Mouse (Mus musculus): ENCODE measurements around the gene Cks1b. TPM values are rescaled to one million over a fixed set of nuclear protein-coding genes. Genes with fewer than 3 reads are reported as not detected.

Cks1b gene
- polyA plus RNA-seq, 1 experiment from 2014 or later, result 495 TPM

DNA sequence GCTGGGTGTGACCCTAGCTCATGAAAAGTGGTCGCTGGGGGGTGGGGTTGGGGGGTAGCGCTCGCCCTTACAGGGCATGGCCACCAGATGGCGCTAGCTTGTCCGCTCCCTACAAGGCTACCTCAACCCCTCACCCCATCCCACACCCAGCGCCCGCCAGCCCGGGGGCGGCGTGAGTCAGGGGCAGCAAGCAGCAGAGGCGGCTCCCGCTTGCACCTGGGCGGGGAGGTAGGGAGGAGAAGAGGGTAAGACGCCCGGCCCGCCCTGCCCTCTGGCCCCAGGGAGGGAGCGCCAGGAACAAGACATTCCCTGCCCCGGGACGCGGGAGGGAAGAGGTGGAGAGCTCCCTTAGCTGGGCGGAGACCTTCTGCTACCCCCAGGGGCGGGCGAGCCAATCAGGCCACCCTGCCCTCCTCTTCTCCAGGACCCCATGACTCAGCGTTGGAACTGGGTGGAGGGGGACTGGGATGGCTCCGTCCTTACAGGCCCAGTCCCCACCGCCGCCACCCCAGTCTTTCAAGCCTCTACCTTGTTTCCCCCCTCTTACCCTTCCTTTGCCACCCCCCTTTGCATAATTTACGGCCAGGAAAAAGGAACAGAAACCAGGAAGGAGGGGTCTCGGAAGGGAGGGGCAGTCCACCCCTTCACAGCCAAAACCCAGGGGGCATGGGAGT lies 39.7 kb downstream of the Cks1b start:
- peak; percentile 89 for ATAC-seq (replicated peaks; ENCODE audit: low FRiP score)
- peak; percentile 94 for DNase-seq (ENCODE audit: low spot score)
- Histone ChIP-seq H3K9ac (ENCODE audit: low read length) (peak overlapping the region; percentile 73), H3K4me3 (ENCODE audit: low read depth, low read length) (peak overlapping the region; percentile 52), H3K27me3 (ENCODE audit: control insufficient read depth, insufficient read depth, low read length) (no peaks in the 10 kb centered on the region), H3K4me1 (replicated peaks; ENCODE audit: control insufficient read depth, insufficient read depth, low read length) (peaks cover 4% of the 10 kb centered on the region), H3K4me2 (ENCODE audit: low read depth, low read length, severe bottlenecking) (peak overlapping the region; percentile 86), H3K27ac (ENCODE audit: low read depth, low read length) (no peak overlapping the region), H3K9me3 (ENCODE audit: control insufficient read depth, low read length) (no peaks in the 10 kb centered on the region), H3K36me3 (ENCODE audit: control insufficient read depth, insufficient read depth, low read length) (no peaks in the 10 kb centered on the region)
- under 1% methylated on average over 26 of the region's 29 CpGs for WGBS

DNA sequence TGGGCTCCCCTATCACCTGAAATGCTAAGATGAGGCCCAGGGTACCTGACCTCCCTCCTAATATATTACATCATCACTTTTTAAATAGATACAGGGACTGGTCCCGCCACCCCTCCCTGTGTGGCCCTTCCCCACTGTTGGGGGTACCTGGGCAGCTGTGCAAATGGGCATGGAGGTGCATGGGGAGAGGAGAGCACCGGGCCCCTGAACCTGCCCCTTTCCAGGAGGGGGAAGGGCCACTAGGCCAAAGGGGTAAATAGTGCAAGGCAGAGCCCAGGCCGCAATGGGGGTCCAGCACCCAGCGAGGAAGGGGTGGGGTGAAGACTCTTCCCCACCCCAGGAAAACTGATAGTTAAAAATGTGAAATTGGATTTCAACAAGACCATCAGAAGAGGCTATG lies 40.4 kb downstream of the Cks1b start:
- Histone ChIP-seq H3K9me3 (ENCODE audit: control insufficient read depth, low read length) (no peaks in the 10 kb centered on the region), H3K27me3 (ENCODE audit: control insufficient read depth, insufficient read depth, low read length) (no peaks in the 10 kb centered on the region), H3K4me3 (ENCODE audit: low read depth, low read length) (peak overlapping the region; percentile 52; the same call in 1 of the 2 replicates), H3K9ac (ENCODE audit: low read length) (no peak overlapping the region; the same call in 1 of the 2 replicates), H3K36me3 (ENCODE audit: control insufficient read depth, insufficient read depth, low read length) (no peaks in the 10 kb centered on the region), H3K27ac (ENCODE audit: low read depth, low read length) (no peak overlapping the region), H3K4me2 (ENCODE audit: low read depth, low read length, severe bottlenecking) (no peak overlapping the region; the same call in 1 of the 2 replicates), H3K4me1 (replicated peaks; ENCODE audit: control insufficient read depth, insufficient read depth, low read length) (peaks cover 4% of the 10 kb centered on the region)
- DNase-seq (ENCODE audit: low spot score) (no peak), ATAC-seq (replicated peaks; ENCODE audit: low FRiP score) (peak; percentile 40; the same call in 1 of the 2 replicates)
- WGBS, result 66% methylated on average over 4 of the region's 4 CpGs

DNA sequence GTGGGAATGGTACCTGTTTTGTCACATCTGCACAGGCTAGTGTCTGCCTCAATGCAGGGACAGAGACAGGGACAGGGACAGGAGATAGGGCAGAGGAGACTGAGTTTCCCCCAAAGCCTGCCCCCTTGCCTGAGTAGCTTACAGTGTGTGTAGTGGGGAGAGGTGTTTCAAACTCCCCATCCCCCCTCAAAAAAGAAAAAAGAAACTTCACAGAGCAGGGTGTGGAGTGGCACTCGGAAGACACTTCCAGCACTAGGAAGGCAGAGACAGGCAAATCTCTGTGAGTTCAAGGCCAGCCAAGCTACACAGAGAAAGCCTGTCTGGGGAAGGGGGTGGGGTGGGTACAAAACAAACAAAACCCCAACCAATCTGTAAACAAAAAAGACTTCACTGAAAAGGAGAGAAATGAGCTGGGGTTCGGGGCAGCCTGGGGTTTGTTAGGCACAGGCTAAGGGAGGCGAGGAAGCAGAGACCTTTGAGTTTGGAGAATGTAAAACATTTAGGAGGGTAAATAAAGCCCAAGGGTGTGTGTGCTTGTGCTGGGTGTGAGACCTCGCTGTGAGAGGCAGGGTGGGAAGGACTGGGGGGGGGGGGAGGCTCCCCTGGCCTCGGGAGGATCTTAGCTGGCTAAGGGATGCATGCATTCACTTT lies 44.5 kb downstream of the Cks1b start:
- no peaks in the 10 kb centered on the region for H3K36me3 ChIP-seq (ENCODE audit: control insufficient read depth, insufficient read depth, low read length)
- no peak overlapping the region for H3K27ac ChIP-seq (ENCODE audit: low read depth, low read length)
- H3K9ac ChIP-seq (ENCODE audit: low read length), result no peak overlapping the region
- peaks cover 2% of the 10 kb centered on the region for H3K4me1 ChIP-seq (replicated peaks; ENCODE audit: control insufficient read depth, insufficient read depth, low read length)
- H3K4me3 ChIP-seq (ENCODE audit: low read depth, low read length), result no peak overlapping the region
- no peaks in the 10 kb centered on the region for H3K27me3 ChIP-seq (ENCODE audit: control insufficient read depth, insufficient read depth, low read length)
- H3K4me2 ChIP-seq (ENCODE audit: low read depth, low read length, severe bottlenecking), result no peak overlapping the region
- DNase-seq (ENCODE audit: low spot score) (no peak), ATAC-seq (replicated peaks; ENCODE audit: low FRiP score) (no peak)
- WGBS, result 48% methylated on average over 5 of the region's 5 CpGs
- H3K9me3 ChIP-seq (ENCODE audit: control insufficient read depth, low read length), result no peaks in the 10 kb centered on the region

DNA sequence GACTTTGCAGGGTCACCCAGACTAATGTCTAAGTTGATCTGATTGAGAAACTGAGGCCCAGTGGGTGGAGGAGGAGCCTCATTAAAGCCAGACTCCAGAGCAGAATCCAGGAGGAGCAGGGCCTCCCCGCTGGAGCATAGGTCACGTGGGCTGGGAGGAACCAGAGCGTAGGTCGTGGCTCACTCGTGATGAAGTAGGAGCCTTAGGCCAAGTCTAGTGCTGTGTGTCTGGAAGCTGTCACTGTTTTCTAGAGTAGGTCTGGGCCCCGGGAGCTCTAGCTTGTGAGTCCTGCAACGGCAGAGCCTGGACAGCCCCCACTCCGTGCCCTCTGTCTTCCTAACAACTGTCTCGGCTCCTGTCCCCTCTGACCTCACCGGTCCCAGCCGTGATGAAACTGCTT lies 50.8 kb downstream of the Cks1b start:
- Histone ChIP-seq H3K27me3 (ENCODE audit: control insufficient read depth, insufficient read depth, low read length) (no peaks in the 10 kb centered on the region), H3K9ac (ENCODE audit: low read length) (no peak overlapping the region), H3K4me1 (replicated peaks; ENCODE audit: control insufficient read depth, insufficient read depth, low read length) (no peaks in the 10 kb centered on the region), H3K4me3 (ENCODE audit: low read depth, low read length) (no peak overlapping the region), H3K4me2 (ENCODE audit: low read depth, low read length, severe bottlenecking) (no peak overlapping the region), H3K36me3 (ENCODE audit: control insufficient read depth, insufficient read depth, low read length) (no peaks in the 10 kb centered on the region), H3K9me3 (ENCODE audit: control insufficient read depth, low read length) (no peaks in the 10 kb centered on the region), H3K27ac (ENCODE audit: low read depth, low read length) (no peak overlapping the region)
- ATAC-seq (replicated peaks; ENCODE audit: low FRiP score) (no peak), DNase-seq (ENCODE audit: low spot score) (no peak)
- WGBS, result 73% methylated on average over 11 of the region's 11 CpGs

DNA sequence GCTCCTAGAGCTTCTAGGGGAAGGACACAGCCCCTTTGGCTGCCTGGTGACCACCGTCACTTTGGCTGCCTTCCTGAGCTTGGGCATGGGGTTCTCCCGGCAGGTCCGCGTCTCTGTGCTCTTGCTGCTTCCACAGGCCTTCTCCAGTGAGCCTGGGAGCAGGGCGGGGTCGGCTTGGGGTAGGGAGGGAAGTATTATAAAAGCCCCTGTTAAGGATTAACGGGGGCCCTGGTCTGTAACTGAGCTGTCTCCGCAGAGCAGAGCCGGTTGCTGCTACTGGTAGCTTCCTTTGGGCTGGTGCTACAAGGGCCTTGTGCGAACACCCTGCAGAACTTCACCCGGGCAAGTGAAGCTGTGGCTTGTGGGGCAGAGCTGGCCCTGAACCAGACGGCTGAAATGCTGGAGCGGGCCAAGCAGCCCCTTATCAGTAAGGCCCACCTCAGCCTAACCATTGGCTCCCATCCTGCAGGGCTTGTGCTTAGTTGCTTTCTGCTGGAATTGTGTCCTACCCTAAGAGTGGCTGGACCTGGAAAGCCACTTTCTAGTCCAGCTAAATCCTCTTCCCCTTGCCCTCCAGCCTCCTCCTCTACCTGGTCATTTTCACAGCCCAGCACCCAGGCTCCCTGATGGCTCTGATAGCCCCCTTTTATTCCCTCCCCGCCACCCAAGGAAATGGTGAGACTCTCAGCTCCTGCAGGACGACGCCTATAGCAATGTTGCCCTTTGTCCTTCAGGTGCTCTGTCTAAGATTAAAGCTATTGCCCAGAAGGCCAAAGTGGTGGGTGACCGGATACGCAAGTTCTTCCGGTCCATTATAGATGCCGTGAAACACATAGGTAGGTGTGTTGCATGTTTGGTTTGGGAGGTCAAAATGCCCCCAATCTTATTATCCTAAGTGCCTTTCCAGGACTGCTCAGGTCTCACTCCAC lies 52.4 kb downstream of the Cks1b start:
- WGBS, result 79% methylated on average over 20 of the region's 20 CpGs
- Histone ChIP-seq H3K4me1 (replicated peaks; ENCODE audit: control insufficient read depth, insufficient read depth, low read length) (no peaks in the 10 kb centered on the region), H3K27ac (ENCODE audit: low read depth, low read length) (no peak overlapping the region), H3K36me3 (ENCODE audit: control insufficient read depth, insufficient read depth, low read length) (no peaks in the 10 kb centered on the region), H3K4me2 (ENCODE audit: low read depth, low read length, severe bottlenecking) (no peak overlapping the region), H3K9me3 (ENCODE audit: control insufficient read depth, low read length) (no peaks in the 10 kb centered on the region), H3K27me3 (ENCODE audit: control insufficient read depth, insufficient read depth, low read length) (no peaks in the 10 kb centered on the region), H3K4me3 (ENCODE audit: low read depth, low read length) (no peak overlapping the region), H3K9ac (ENCODE audit: low read length) (no peak overlapping the region)
- DNase-seq (ENCODE audit: low spot score) (no peak), ATAC-seq (replicated peaks; ENCODE audit: low FRiP score) (no peak)

Other genes starting within 250 kb of the Cks1b start
- 92.5 and 107 TPM in 2 replicates for gene Scamp3, start 240.9 kb downstream of the Cks1b start, polyA plus RNA-seq (2014; fragmentation: Nextera tagmentation; extraction: Ambion mirVana)
- gene Fam189b, start 235.2 kb downstream of the Cks1b start, polyA plus RNA-seq (2014; fragmentation: Nextera tagmentation; extraction: Ambion mirVana), result 26.3 and 27.8 TPM in 2 replicates
- 32.4 and 37.7 TPM in 2 replicates for gene Gba, start 215.5 kb downstream of the Cks1b start, polyA plus RNA-seq (2014; fragmentation: Nextera tagmentation; extraction: Ambion mirVana)
- 63.3 and 69.9 TPM in 2 replicates for gene Thbs3, start 203.2 kb downstream of the Cks1b start, polyA plus RNA-seq (2014; fragmentation: Nextera tagmentation; extraction: Ambion mirVana)
- gene Mtx1, start 191.3 kb downstream of the Cks1b start, polyA plus RNA-seq (2014; fragmentation: Nextera tagmentation; extraction: Ambion mirVana), result 194 and 213 TPM in 2 replicates
- gene Muc1, start 189.3 kb downstream of the Cks1b start, polyA plus RNA-seq (2014; fragmentation: Nextera tagmentation; extraction: Ambion mirVana), result 2.0 and 3.4 TPM in 2 replicates
- gene Krtcap2, start 172.4 kb downstream of the Cks1b start, polyA plus RNA-seq (2014; fragmentation: Nextera tagmentation; extraction: Ambion mirVana), result 237 and 252 TPM in 2 replicates
- gene Trim46, start 172.1 kb downstream of the Cks1b start, polyA plus RNA-seq (2014; fragmentation: Nextera tagmentation; extraction: Ambion mirVana), result 11.9 and 13.5 TPM in 2 replicates
- gene Dpm3, start 159.0 kb downstream of the Cks1b start, polyA plus RNA-seq (2014; fragmentation: Nextera tagmentation; extraction: Ambion mirVana), result 79.0 and 83.9 TPM in 2 replicates
- gene Slc50a1, start 147.8 kb downstream of the Cks1b start, polyA plus RNA-seq (2014; fragmentation: Nextera tagmentation; extraction: Ambion mirVana), result 28.4 and 31.8 TPM in 2 replicates
- gene Efna1, start 137.2 kb downstream of the Cks1b start, polyA plus RNA-seq (2014; fragmentation: Nextera tagmentation; extraction: Ambion mirVana), result 10.8 and 11.4 TPM in 2 replicates
- 6.6 and 7.7 TPM in 2 replicates for gene Efna3, start 95.4 kb downstream of the Cks1b start, polyA plus RNA-seq (2014; fragmentation: Nextera tagmentation; extraction: Ambion mirVana)
- gene Efna4, start 80.4 kb downstream of the Cks1b start, polyA plus RNA-seq (2014; fragmentation: Nextera tagmentation; extraction: Ambion mirVana), result 17.1 and 20.7 TPM in 2 replicates
- gene Adam15, start 68.4 kb downstream of the Cks1b start, polyA plus RNA-seq (2014; fragmentation: Nextera tagmentation; extraction: Ambion mirVana), result 27.9 and 28.4 TPM in 2 replicates
- 0.13 TPM in 1 of 2 replicates, not detected in the other for gene Dcst2, start 56.4 kb downstream of the Cks1b start, polyA plus RNA-seq (2014; fragmentation: Nextera tagmentation; extraction: Ambion mirVana)
- 0.08 and 0.15 TPM in 2 replicates for gene Dcst1, start 53.1 kb downstream of the Cks1b start, polyA plus RNA-seq (2014; fragmentation: Nextera tagmentation; extraction: Ambion mirVana)
- 1.3 and 1.4 TPM in 2 replicates for gene Zbtb7b, start 23.6 kb downstream of the Cks1b start, polyA plus RNA-seq (2014; fragmentation: Nextera tagmentation; extraction: Ambion mirVana)
- gene Lenep, start 15.6 kb downstream of the Cks1b start, polyA plus RNA-seq (2014; fragmentation: Nextera tagmentation; extraction: Ambion mirVana), result 0.91 and 1.9 TPM in 2 replicates
- 28.5 and 31.9 TPM in 2 replicates for gene Flad1, start 6.5 kb downstream of the Cks1b start, polyA plus RNA-seq (2014; fragmentation: Nextera tagmentation; extraction: Ambion mirVana)
- gene Shc1, start 60 bp upstream of the Cks1b start, polyA plus RNA-seq (2014; fragmentation: Nextera tagmentation; extraction: Ambion mirVana), result 30.9 and 31.6 TPM in 2 replicates
- 53.9 and 60.6 TPM in 2 replicates for gene Pygo2, start 11.8 kb upstream of the Cks1b start, polyA plus RNA-seq (2014; fragmentation: Nextera tagmentation; extraction: Ambion mirVana)
- gene Pbxip1, start 18.3 kb upstream of the Cks1b start, polyA plus RNA-seq (2014; fragmentation: Nextera tagmentation; extraction: Ambion mirVana), result 9.1 and 10.0 TPM in 2 replicates
- 62.5 and 71.1 TPM in 2 replicates for gene Pmvk, start 36.2 kb upstream of the Cks1b start, polyA plus RNA-seq (2014; fragmentation: Nextera tagmentation; extraction: Ambion mirVana)
- gene Kcnn3, start 101.8 kb upstream of the Cks1b start, polyA plus RNA-seq (2014; fragmentation: Nextera tagmentation; extraction: Ambion mirVana), result 1.3 and 1.8 TPM in 2 replicates